Mouse (Mus musculus): ENCODE measurements at regions not wholly inside any gene's neighbourhood (a gene's known extent, or its start where the extent isn't known, plus 50 kb on each side); places are given as distances from the start of the nearest gene placed in this dataset.

- TF ChIP-seq EP300 (IDR thresholded peaks at IDR 0.05; ENCODE audit: low read depth) (no peak), CTCF (IDR thresholded peaks at IDR 0.05; ENCODE audit: low read depth) (no peak)
Observed at GRCm38 (mm10) chr5:43093647-43094326, 139.2 kb upstream of the Cpeb2 start.
